Mouse (Mus musculus) ES-CJ7 (cell line): ENCODE results near the gene Fam131a.

Experiments used
- DNase-seq: peaks from one replicate; pipeline ENCODE4 v3.0.0; 2011; ENCODE audit warnings: low read depth, low spot score

The Fam131a gene

GRCm38 (mm10) chr16:20715976-20716840 is 23.2 kb downstream of the Fam131a start:
- DNase-seq: peak; percentile 82

DNA sequence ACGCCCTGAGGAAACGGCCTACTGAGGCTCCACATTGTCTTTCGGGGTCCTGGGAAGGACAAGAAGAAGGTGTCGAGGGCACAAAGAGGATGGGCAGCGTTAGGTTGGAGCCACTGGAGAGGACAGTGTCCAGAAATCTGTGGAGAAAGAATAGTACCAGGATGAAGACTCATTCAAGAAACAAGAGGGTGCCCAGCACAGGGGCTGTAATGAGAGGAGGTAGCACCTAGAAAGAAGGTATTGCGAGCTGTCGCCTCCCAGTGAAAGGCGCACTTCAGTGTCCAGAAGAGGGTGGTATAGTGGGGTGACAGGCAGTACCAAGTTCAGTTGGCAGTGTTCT is 23.8 kb downstream of the Fam131a start:
- DNase-seq: no peak

GRCm38 (mm10) chr16:20717181-20717977 is 24.3 kb downstream of the Fam131a start, which contains the start of the genes Polr2h and Clcn2:
Gene Polr2h, plus strand, starts transcription at chr16:20717665.
Gene Clcn2, minus strand, starts transcription at chr16:20717746.
- DNase-seq: peak; percentile 98

GRCm38 (mm10) chr16:20717978-20718670 is 25.1 kb downstream of the Fam131a start:
- no peak for DNase-seq

DNA sequence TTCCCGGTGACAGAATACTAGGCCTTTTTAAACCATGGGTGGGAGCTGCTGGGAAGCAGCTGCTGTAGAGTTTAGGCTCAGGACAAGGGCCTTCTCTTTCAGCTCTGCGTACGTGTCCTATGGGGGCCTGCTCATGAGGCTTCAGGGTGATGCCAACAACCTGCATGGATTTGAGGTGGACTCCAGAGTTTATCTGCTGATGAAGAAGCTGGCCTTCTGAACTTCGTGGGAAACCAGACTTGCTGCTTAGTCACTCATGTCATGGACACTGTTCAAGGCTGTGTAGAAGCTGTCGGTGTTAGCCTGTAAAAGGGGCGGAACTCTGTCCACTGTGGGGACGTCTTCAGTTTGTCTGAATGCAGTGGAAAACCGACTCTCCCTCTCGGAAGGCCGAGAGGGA is 28.8 kb downstream of the Fam131a start:
- no peak for DNase-seq

- DNase-seq: no peak
Observed at GRCm38 (mm10) chr16:20722736-20723135, 29.7 kb downstream of the Fam131a start.

DNA sequence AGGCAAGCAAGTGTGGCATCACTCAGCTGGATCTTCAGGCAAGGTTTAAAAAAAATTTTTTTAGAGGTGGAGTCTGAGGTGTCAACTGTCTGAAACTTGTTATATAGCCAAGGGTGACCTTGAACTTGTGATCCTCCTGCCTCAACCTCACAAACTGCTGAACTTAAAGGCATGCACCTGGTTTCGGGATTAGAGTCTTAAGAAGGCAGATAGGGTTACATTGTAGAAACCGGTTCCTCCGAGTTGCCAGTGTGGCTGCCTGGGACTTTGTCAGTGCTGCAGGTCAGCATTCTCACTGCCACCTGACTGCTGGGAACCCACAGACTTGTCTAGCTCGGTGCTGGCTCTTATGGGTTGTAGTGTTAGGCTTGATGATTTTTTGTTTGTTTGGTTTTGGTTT is 30.2 kb downstream of the Fam131a start:
- DNase-seq: no peak

GRCm38 (mm10) chr16:20724338-20724748 is 31.3 kb downstream of the Fam131a start:
- peak; percentile 88 for DNase-seq

DNA sequence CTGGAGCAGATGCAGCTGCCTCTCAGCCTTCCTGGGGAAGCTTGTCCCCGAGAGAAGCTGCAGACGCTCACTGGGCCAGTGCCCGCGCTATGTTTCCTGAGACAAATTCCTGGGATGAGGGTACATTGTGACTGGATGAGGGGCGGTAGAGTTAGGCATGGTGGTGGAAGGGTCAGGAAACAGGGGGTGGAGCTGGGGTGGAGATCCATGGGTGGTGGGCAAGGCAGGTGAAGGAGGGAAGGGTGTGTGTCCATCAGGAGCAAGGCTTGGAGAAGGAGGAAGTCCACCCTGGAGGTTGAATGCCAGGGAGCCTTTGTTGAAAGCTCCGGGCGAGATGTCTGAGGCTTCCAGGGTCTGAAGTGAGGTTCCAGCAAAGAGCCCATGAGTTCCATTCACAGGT is 32.3 kb downstream of the Fam131a start:
- DNase-seq: no peak

DNA sequence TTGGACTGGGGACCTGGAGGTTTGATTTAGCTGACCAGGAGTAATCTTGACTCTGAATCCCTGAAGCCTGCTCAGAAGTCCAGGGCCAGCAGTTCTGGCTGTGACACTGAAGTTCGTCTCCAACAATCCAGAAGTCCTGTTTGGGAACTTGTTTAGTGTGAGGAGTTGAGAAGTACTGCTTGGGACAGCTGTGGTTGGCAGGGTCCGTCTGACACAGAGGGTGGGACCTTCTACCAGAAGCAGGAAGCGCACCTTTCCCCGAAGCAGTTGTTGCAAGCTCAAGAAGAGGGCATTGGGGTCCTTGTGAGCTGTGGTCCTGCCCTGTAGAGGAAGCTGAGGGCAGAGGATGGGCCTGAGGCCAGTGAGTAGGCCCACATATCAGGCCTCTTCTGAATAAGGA is 32.7 kb downstream of the Fam131a start:
- no peak for DNase-seq

GRCm38 (mm10) chr16:20726384-20726783 is 33.3 kb downstream of the Fam131a start:
- DNase-seq: no peak

DNA sequence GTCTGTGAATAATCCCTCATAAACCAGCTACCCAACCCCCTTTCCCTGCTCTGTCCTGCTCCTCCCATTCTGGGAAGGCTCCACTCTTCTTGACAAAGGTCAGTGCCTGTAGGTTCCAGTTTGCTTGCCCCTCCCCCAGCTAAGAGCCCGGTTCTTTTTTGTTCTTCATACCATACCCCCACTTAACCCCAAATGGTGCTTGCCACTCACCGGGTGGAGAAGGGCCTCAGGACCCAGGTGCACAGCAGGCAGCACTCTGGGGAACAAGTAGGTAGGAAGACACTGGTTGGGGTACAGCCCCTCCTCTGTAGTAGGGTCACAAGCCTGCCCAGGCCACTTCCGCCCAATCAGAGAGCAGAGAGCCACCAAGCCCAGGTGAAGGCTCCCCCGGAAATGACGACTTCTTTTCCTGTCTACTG is 37.3 kb downstream of the Fam131a start:
- peak; percentile 78 for DNase-seq

GRCm38 (mm10) chr16:20731688-20732087 is 38.6 kb downstream of the Fam131a start:
- no peak for DNase-seq

DNA sequence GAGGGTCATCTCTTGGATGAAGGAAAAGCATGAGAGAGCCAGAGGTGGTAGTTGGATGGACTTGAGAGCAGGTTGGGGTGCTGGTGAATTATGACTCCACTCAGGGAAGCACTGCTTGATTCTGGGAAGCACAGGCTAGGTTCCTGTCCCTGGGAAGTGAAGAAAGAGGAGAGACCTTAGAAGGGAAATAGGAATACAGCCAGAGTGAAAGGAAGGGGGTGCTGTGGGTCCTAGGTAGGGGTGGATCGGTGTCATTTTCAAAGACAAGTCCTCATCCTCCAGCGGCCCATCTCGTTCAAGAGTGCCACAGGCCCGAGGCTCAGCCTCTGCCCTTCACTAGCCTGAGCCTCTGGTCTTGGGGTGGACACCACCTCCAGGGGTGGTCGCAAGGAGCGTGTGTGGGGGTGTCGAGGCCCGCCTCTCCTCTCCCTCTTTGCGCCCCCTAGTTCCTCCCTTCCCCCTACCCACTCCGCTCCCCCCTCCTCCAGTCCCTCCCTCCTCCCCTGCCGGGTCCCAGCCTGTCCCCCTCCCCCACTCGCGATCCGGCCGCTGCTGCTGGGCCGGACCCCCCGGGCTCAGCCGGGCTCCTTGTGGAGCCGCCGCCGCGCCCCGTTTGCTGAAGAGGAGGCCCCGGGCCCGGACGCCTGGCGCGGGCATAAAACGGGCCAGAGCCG is 39.3 kb downstream of the Fam131a start:
- no peak for DNase-seq

DNA sequence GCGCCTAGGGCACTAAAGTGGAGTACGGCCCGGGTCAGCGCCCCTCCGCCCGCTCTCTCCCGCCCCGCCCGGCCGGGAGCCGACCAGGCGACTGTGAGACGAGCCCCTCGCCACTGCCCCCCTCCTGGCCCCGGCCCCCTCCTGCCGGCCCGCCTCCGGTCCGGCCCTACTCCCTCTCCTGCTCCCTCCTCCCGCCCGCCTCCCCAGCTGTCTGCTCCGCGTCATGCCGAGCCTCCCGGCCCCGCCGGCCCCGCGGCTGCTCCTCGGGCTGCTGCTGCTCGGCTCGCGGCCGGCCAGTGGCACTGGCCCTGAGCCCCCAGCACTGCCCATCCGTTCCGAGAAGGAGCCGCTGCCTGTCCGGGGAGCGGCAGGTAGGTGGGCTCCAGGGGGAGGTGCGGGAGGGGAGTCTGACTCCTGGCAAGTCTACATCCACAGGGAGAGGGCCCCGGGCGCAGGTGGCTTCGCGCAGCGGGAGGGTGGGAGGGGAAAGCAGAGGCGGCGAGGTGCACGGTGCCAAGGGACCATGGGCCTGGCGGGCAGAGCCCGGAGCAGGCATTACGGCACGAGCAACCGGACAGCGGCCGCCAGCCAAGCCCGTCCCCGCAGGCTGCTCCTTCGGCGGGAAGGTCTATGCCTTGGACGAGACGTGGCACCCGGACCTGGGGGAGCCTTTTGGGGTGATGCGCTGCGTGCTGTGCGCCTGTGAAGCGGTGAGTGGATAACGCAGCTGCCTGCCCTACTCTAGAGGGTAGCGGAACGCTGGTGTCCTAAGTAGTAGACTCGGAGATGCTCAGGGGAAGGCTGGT is 40.1 kb downstream of the Fam131a start, which contains the start of gene Chrd:
Chrd (plus strand) TSS at position 203 of the 806 bp plus-strand sequence.
- DNase-seq: no peak

GRCm38 (mm10) chr16:20733731-20734730 is 41.0 kb downstream of the Fam131a start, which contains the start of gene Thpo:
Gene Thpo, minus strand, starts transcription at chr16:20734511.
- no peak for DNase-seq

DNA sequence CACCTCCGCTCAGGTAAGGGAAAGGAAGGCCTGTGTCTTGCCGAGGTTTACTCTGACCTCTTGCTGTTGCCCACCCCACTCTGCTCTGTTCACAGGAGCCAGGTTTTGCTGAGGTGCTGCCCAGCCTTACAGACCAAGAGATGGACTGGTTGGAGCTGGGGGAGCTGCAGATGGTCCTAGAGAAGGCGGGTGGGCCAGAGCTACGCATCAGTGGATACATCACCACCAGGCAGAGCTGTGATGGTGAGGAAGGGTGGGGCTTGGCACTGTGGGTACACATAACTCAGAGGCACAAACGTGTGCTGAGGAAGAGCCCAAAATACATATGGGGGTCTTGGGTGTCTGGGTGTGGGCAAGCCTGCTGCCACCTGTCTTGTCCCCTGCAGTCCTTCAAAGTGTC is 42.6 kb downstream of the Fam131a start:
- no peak for DNase-seq

DNA sequence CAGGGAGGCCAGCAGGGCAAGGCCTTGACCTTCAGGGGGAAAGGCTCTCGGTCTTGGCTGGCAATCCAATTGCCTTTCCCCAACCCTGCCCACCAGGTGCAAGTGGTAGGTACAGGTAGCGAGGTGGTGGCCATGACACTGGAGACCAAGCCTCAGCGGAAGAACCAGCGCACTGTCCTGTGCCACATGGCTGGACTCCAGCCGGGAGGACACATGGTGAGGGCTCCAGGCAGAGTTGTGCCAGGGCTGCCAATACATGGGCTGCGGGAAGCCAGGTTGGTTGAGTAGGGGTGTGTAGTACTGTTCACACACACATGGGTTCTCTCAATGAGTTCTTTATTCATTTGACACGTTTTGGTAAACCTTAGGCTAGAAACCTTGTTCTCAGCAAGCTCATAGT is 43.1 kb downstream of the Fam131a start:
- DNase-seq: no peak

- DNase-seq: no peak
Observed at GRCm38 (mm10) chr16:20736823-20737222, 43.8 kb downstream of the Fam131a start.
